Mouse (Mus musculus): ENCODE measurements around the gene Angptl2.

DNA sequence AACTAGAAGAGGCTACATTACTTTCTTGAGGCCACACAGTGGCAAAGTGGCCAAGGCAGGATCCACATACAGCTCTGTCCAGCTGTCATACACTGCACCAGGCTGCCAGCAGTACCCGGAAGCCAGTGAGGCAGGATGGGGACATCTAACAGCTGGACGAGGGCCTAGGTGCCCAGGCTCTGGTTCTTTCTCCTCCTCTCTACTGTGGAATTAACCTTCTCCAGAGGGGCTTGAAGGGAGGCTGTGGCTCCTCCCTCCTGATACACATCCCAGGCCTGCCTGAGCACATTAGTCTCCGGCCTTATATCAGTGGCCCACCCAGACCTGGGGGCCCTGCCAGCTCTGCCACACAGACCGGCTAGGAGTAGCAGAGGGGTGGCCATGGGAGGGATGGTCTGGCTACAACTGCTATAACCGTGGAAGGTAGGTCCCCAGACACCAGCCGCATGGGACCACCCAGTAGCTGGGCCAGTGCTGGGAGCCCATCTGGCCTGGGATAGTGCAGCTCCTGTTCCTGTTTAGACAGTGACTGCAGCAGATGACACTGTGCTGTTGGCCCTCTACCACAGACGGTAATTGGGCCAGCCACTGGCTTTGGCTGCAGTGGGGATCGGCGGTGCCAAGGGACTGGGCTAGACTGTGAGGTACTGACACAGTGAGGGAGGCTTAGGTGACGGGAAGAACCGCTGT, 37.5 kb upstream of the Angptl2 start:
- no peak for TF ChIP-seq CTCF (IDR thresholded peaks at IDR 0.05; ENCODE audit: borderline replicate concordance, insufficient read depth, low read depth, low read length)
- no peak for TF ChIP-seq POLR2A (IDR thresholded peaks at IDR 0.05; ENCODE audit: borderline replicate concordance, insufficient read depth, low read length)

Measured in cerebellum, adult 2 months (tissue).